Mouse (Mus musculus) hindlimb bud, embryonic 11.5 days (tissue): ENCODE measurements around the gene Ublcp1.

Experiments
- DNase-seq: peaks from one replicate; pipeline ENCODE4 v3.0.0-alpha.2; 2012; ENCODE audit warnings: low read depth, low spot score; ENCODE audit errors: extremely low spot score

Ublcp1 gene

DNA sequence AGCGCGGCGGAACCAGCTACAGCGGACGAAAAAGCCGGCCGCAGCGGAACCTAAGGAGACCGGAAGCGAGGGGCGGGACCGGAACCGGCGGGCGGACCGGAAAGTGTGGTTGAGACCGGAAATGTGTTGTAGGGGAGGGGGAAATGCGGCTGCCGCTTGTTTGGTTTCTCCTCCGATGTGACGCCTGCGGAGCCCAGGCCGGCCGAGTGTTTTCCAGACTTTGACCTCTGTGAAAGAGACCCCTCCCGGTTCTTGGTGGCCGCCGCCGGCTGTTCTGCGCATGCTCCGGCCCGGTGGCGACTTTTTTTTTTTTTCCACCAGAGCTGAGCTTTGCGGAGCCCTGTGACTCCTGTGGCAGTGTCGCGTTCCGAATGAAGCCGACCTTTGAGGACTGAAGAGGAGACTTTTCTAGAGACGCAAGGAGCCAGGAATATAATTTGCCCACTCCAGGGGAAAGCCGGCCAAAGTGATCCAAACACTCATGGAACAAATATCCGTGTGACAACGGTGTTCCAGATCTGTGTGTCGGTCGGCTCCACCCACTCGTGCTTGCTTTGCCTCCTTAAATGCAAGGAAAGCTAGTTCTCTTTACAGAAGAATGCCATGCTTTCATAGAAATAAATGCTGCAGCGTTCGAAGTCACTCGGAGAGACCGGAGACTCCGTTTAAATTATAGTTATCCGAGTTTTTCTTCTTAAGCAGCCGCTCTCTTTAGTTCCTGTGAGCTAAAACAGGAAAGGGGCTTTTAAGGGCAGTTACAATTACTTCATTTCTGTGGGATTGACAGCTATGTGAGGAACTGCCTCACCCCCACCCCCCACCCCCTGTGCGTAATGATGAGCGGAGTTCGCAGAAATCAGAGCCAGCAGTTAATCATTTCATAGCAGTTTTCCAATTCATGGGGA is at the start of gene Ublcp1:
Ublcp1 (minus strand) TSS at position 67 of the 905 bp plus-strand sequence.
- peak; percentile 58 for DNase-seq

GRCm38 (mm10) chr11:44519096-44519949 is 49.0 kb upstream of the Ublcp1 start:
- DNase-seq, result no peak

DNA sequence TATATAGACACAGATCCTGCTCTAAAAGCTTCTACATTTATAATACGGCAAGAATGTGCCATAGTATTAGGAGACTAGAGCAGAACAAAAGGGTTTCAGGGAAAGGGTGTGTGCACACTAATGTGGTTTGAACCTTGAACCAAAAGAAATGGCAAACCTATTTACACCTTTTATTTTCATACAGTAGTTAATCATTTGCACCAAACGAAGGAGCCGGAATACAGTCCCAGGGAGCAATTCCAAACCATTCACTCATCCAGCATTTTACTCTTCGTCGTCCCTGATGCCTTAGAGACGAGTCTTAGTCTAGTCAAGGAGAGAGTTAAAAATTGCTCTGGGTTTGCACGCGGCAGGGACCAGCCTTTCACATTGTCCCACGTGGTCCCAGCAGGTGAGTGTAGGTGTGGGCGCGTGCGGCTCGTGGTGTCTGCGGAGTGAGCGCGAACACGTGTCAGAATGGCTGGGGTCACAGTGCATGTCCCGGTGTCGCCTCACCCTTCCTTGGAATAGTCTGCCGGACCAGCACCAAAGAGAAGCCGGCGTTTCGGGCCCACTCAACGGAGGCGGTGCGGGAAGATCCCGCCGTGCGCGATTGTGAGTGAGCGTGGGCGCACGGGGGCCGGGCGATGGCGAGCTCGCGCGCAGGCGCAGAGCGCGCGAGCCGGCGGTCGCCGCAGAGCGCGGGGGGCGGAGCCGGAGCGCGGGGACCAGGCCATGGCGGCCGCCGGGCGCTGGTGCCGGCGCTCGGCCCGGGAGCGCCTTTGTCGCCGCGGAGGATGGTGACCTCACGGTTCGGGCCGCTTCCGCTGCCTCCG is 48.2 kb upstream of the Ublcp1 start, which contains the start of gene Rnf145:
Rnf145 (plus strand) TSS at position 684 of the 815 bp plus-strand sequence.
- DNase-seq, result no peak

DNA sequence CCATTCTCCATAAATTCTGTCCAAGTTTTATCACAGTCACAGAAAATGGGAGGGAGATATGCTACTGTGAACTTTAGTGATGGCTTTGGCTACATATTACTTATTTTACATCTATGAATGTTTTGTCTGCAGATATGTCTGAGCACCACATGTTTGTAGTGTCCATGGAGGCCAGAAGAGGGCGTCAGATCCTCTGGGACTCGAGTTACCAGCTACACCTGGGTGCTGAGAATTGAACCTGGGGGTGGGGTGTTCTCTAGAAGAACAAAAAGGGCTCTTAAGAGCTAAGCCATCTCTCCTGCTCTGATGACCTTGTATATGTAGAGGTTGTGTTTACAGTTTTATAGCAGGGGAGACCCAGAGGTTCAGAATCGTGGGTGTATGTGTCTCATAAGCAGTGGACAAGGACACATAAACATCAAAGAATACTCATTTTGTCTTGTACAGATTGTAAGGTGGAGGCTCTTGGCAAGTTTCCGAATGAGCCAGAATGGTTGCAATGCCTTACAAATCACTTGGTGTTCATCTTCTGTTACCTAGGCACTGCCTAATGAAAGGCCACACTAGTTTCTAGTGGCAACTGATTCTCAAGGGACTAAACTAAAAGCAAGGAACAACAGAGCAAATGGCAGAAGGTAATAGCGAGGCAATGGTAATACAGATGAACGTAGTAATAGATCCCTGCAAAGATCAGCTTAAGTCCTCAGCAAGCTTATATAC is 47.4 kb upstream of the Ublcp1 start:
- no peak for DNase-seq

DNA sequence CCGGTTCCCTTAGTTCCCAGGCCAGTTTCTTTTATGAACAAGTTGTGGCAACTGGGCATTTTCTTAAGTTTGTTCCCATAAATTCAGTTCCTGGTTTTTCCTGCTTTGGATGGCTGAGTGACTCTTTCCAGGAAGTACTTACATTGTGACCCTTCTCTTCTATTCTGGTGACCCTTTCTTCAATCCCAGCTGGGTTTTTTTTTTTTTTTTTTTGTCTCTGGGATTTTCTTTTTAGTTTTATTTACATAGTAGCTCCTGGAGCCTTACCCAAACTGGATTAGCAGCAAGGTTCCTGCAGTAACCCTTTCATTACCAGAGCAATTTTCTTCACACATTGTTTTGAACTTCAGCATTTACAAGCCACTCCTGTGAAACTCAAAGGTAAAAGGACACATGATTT is 46.1 kb upstream of the Ublcp1 start:
- DNase-seq, result no peak

DNA sequence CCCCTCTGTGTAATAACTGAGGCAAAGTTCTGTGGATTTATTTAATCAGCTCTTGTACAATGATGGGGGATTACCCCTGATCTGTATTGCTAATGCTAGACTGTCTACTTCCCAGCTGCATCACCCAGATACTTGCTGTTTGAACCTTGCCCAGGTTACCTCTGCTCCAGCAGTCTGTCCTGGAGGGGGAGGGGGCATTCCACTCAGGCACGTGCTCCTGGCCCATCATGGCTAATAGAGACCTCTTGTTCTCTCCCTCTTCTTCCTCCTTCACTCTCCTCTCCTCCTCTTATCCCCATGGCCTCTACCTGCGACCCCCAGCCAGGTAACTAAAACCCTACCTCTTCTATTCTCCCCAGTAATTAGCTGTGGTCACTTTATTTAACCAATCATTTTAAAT is 44.4 kb upstream of the Ublcp1 start:
- DNase-seq, result no peak

DNA sequence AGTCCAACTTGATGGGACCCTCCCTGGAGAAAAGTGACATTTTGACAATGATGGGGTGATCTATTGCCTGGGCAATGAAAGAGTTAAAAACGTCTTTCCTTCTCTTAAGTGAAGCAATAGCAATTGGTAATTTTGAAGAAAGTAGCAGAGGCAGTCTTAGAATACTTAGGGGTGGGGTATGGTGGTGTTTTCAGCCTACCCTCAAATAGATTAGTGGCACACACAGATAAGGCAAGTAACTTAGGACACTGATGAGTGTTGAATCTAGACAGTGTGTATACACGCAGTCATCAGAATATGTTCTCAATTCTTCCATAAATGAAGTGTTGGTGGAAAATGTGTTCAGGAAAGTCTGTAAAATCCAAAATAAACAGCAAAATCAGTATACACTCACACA is 42.7 kb upstream of the Ublcp1 start:
- no peak for DNase-seq

DNA sequence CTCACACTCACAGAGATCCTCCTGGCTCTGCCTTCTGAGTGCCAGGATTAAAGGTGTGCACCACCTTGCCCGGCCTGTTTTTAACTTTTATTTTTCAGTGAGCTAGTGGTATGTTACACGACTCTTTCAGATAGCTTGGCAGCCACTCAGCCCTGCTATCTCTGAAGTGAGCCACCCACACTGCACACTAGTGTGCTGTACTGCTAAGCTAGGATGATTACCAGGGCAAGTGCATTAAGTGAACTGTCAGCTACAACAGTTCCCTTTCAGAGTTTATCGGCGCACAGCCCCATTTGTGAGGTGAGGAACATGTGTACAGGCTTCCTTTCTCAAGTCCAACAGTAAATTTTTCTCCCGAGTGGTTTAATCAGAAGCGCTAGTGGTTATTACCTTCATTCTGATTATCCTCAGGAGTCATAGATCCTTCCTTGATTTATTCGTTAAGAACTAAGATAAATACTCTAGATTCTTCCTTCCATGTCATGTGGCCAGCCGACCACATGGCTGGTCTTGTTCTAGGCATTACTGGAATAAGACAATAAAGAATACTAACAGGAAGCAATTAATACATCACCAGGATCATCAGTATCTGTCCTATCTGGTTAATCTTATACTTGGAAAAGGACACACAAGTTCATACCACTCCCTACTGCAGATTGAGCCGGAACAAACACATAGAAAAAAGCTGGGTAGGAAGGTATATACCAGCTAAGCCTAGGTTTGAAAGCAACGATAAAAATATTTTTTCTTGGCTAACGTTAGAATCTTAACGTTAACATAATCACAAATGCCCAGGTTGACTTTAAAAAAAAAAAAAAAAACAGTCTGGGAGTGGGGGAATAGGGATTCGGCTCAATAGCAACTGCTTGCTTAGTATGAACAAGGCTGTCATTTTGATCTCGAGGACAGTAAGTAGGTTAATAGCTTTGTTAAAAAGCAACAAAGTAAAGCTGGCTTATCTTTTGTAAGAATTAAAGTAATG is 42.0 kb upstream of the Ublcp1 start:
- no peak for DNase-seq

DNA sequence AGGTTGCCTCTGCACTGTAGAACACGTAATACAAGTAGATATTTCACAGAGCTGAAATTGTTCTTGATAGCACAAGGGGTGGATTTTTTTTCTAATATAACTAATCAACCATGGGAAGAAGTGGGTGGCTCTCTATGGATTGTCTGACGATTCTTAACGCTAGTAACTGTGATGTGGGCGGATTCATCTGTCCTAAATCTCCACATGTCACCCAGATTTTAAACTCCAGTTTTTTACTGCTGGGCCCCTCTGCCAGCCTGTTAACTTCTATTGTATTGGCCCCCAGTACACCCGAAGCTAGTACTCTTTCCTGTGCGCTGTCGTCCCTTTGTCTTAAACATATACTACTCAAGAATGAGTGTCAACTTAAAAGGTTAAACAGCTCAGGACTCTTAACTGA is 40.1 kb upstream of the Ublcp1 start:
- no peak for DNase-seq

DNA sequence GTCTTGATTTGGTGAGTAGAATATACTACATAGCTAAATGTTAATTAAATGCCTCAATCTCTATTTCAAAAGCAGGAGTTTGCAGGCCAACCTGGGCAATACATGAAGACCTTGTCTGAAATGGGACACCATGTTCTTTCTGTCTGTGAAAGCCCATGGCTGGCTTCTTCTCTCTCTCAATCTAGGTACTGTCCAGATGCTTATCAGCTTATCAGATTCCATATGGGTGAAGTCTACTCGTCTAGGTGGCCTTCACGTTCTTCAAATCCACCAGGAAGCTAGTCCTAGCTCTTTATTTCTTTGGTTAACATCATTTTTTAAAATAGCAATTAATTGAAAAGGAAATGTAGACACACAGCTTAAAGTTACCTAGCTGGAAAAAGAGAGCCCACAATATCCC is 39.6 kb upstream of the Ublcp1 start:
- DNase-seq, result no peak

- no peak for DNase-seq
Measured at GRCm38 (mm10) chr11:44508876-44509275, 38.6 kb upstream of the Ublcp1 start.

- DNase-seq, result no peak
Measured at GRCm38 (mm10) chr11:44504761-44505160, 34.5 kb upstream of the Ublcp1 start.

- no peak for DNase-seq
Measured at GRCm38 (mm10) chr11:44504146-44504545, 33.8 kb upstream of the Ublcp1 start.

GRCm38 (mm10) chr11:44502931-44503330 is 32.6 kb upstream of the Ublcp1 start:
- DNase-seq, result no peak

DNA sequence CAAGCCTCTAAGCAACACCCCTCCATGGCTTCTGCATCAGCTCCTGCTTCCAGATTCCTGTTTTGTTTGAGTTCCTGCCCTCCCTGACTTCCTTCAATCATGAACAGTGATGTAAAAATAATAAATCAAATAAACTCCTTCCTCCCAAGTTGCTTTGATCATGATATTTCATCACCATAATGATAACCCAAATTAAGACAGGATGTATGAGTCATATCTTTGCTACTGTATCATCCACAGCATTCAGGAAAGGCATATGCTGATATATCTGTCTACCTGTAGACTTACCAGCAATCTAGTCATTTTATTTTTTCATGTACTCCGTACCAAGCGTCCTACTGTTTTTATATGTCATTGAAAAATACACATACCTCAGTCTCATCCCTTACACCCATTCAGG is 31.2 kb upstream of the Ublcp1 start:
- DNase-seq, result no peak

DNA sequence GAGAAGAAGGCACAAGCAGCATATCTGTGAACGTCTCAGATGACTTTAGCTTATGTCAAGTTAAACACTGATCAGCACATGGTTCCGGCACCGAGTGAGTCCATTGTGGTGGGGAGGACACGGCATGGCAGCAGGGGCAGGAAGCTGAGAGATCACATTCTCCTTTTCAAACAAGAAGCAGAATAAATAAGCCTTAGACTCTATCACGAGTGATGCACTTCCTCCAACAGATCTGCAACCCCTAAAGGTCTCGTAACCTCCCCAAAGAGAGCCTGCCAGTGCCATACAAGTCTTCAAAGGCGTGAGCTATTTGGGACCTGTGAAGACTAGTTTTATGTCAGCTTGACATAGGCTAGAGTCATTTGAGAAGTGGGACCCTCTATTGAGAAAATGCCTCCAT is 30.7 kb upstream of the Ublcp1 start:
- no peak for DNase-seq

DNA sequence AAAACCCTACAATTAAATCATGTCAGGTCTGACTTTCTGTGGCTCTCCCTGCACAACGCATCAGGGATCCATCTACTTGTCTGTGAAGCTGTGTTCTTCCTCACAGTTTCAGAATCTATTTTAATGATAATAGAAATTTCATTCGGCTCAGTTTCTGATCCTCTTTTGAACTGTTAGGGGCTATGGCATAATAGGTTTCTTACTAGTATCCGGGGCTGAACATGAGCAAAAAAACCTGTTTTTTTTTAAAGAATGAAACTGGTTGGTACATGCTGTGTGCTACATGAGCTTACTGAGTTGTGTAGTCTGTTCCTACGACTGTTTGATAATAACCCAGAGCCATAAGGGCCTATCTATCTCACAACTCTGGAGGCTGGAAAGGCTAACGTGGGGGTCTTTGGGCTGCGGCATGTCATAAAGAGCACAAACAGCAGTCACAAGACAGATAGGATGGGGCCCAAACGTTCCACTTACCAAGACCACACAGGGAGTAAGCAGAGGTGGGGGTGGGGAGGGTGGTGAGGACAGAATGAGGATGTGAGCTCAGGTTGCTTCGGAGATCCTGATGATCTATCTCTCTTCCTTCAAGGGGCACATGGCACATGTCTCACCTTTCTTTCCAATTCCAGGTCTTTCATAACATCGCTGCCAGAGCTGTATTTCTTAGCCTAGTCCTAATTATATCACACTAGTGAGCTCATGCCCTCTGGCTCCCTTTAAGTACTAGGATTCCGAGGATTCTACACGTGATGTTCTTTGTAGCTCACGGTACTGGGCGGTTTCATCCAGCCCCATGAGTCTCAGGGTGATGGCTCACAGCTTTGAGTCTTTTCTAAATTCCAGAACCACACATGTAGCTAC is 28.3 kb upstream of the Ublcp1 start:
- DNase-seq, result no peak

DNA sequence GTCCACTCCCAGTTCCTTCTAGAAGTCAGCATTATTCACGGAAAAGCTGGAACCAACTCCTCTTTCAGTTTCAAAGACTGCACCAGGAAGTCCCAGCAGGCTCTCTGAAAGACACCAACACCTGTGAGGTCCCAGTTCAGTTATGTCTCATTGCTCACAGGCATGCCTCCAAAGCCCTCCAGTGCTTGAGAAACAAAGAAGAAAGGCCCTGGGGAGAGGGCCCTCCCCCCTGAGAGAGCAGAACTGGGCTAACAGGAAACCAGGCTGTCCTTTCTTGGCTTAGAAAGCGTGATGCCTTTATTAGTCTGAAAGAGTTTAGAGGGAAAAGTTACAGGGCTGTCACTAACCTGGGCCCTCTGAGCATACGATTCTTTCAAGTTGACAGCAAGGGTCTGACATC is 25.9 kb upstream of the Ublcp1 start:
- no peak for DNase-seq
